Comparison of ENCODE assay signal across 38 mouse cellular contexts in genomic region chr6:124552766-124553165, GRCm38 (mm10). TPM values are rescaled to one million over a fixed set of nuclear protein-coding genes. Genes with fewer than 3 reads are reported as not detected.
DNase-seq lines count a peak whose midpoint lies in the region; ATAC-seq and TF ChIP-seq lines count a peak whose summit lies in the region.
"Had no signal": no experiment of that assay in that cellular context is flagged by ENCODE, and none has a peak within 500 bp of the region (broad histone marks: within the 10 kb centered on the region; RNA-seq: fewer than 3 reads in every experiment).

No protein-coding gene starts in this region.

- H3K4me1 ChIP-seq in E14TG2a.4 (replicated peaks; ENCODE audit: low read depth, low read length), result no peaks in the 10 kb centered on the region
- H3K4me1 ChIP-seq in limb, embryonic 14.5 days (ENCODE audit: control insufficient read depth, insufficient read depth, low read length), result no peaks in the 10 kb centered on the region
- H3K4me1 ChIP-seq: forebrain, embryonic 12.5 days; heart, embryonic 13.5 days; hindbrain, embryonic 10.5 days; intestine, embryonic 15.5 days; midbrain, embryonic 10.5 days; midbrain, embryonic 15.5 days; neural tube, embryonic 15.5 days had no signal

- 62% methylated on average over 22 of the region's 22 CpGs for WGBS in limb, embryonic 14.5 days

- no peaks in the 10 kb centered on the region for H3K27me3 ChIP-seq in E14TG2a.4 (ENCODE audit: insufficient read depth, low read length)
- H3K27me3 ChIP-seq in limb, embryonic 14.5 days (ENCODE audit: control insufficient read depth, insufficient read depth, low read length), result no peaks in the 10 kb centered on the region
- H3K27me3 ChIP-seq: forebrain, embryonic 12.5 days; heart, embryonic 13.5 days; intestine, embryonic 15.5 days; midbrain, embryonic 15.5 days; neural tube, embryonic 15.5 days had no signal

- no peak for ATAC-seq in limb, embryonic 14.5 days (ENCODE audit: low FRiP score, low read depth)
- ATAC-seq: forebrain, postnatal 0 days; hindbrain, postnatal 0 days; intestine, embryonic 15.5 days; midbrain, embryonic 15.5 days had no signal

- H3K4me3 ChIP-seq in E14TG2a.4 (replicated peaks; ENCODE audit: low read length), result peak overlapping the region; percentile 79
- H3K4me3 ChIP-seq in limb, embryonic 14.5 days (replicated peaks; ENCODE audit: low read length), result no peak overlapping the region
- H3K4me3 ChIP-seq: erythroblast, embryonic 14.5 days; forebrain, embryonic 12.5 days; heart, embryonic 13.5 days; hindbrain, embryonic 10.5 days; intestine, embryonic 15.5 days; midbrain, embryonic 10.5 days; midbrain, embryonic 15.5 days; neural tube, embryonic 15.5 days had no signal

- no peaks in the 10 kb centered on the region; the same call in 1 of the 2 replicates for H3K36me3 ChIP-seq in E14TG2a.4 (ENCODE audit: insufficient read depth, low read length)
- H3K36me3 ChIP-seq in limb, embryonic 14.5 days (ENCODE audit: control insufficient read depth, insufficient read depth, low read length), result no peaks in the 10 kb centered on the region
- H3K36me3 ChIP-seq: forebrain, embryonic 12.5 days; heart, embryonic 13.5 days; hindbrain, embryonic 10.5 days; intestine, embryonic 15.5 days; midbrain, embryonic 10.5 days; midbrain, embryonic 15.5 days; neural tube, embryonic 15.5 days had no signal

- TF ChIP-seq POLR2A in limb, embryonic 14.5 days (IDR thresholded peaks at IDR 0.05; ENCODE audit: borderline replicate concordance, extremely low read depth, insufficient read depth, insufficient read length), result no peak

- H3K9ac ChIP-seq in limb, embryonic 14.5 days (ENCODE audit: low read depth, low read length, severe bottlenecking), result no peak overlapping the region
- H3K9ac ChIP-seq: forebrain, embryonic 12.5 days; forebrain, postnatal 0 days; heart, embryonic 13.5 days; intestine, embryonic 15.5 days; liver, embryonic 14.5 days; lung, embryonic 14.5 days; midbrain, embryonic 15.5 days; neural tube, embryonic 15.5 days had no signal

- H3K27ac ChIP-seq in limb, embryonic 14.5 days (replicated peaks; ENCODE audit: low read depth, low read length), result peak overlapping the region; percentile 52; the same call in 1 of the 2 replicates
- H3K27ac ChIP-seq: forebrain, embryonic 12.5 days; heart, embryonic 13.5 days; hindbrain, embryonic 10.5 days; hindbrain, postnatal 0 days; intestine, embryonic 15.5 days; liver, embryonic 14.5 days; midbrain, embryonic 10.5 days; midbrain, embryonic 15.5 days; neural tube, embryonic 15.5 days had no signal

- TF ChIP-seq CTCF in E14TG2a.4 (conservative IDR thresholded peaks at IDR 0.05; ENCODE audit: low read length), result no peak

- H3K9me3 ChIP-seq in E14TG2a.4 (ENCODE audit: low read length), result peaks cover 34% of the 10 kb centered on the region
- H3K9me3 ChIP-seq in limb, embryonic 14.5 days (ENCODE audit: control insufficient read depth, low read length), result peaks cover 8% of the 10 kb centered on the region

- DNase-seq in heart, adult 18-20 months, result peak; percentile 8 to 22
- no peak for DNase-seq in heart, adult 9 months (ENCODE audit: low spot score in 2 of 2)
- peak; percentile 85 for DNase-seq in R1 (ENCODE audit: low read depth, low spot score)
- DNase-seq in limb, embryonic 14.5 days (ENCODE audit: low spot score), result no peak
- no peak for DNase-seq in embryo, embryonic 11 days
- no peak for DNase-seq in urinary bladder, postnatal 36 days (ENCODE audit: low spot score in 2 of 2)
- DNase-seq: adrenal gland, postnatal 14 days; cerebellum, adult 11-12 months; cerebellum, adult 9-11 months; forebrain, postnatal 0 days; heart, postnatal 10 days; kidney, adult 8-10 months; kidney, postnatal 14 days; layer of hippocampus, adult 9-11 months; liver; lung, embryonic 14.5 days; lung, postnatal 14 days; retina, postnatal 1 day; right cerebral cortex, postnatal 14 days; thymus, adult 18-20 months; thymus, postnatal 25 days had no signal

- H3K4me2 ChIP-seq in limb, embryonic 14.5 days (replicated peaks; ENCODE audit: low read depth, low read length, severe bottlenecking), result no peak overlapping the region
- H3K4me2 ChIP-seq: forebrain, embryonic 12.5 days; heart, embryonic 13.5 days; intestine, embryonic 15.5 days; lung, embryonic 14.5 days; midbrain, embryonic 15.5 days; neural tube, embryonic 15.5 days had no signal

RNA-seq across cellular contexts. Expression of gene C1s1, which starts 10.6 kb away (rescaled TPM):
- 10 to 100 TPM; 27.9 to 33.2 TPM for total RNA-seq in heart, adult 18-20 months (2021)
- 7.9 and 8.5 TPM in 2 replicates for polyA plus RNA-seq in limb, embryonic 14.5 days (2012; rRNA removed)
- 3.3 and 3.4 TPM in 2 replicates for polyA plus RNA-seq in limb, embryonic 14.5 days (2014; fragmentation: Nextera tagmentation; extraction: Ambion mirVana)
- total RNA-seq: megakaryocyte progenitor cell, adult 5-6 weeks had no signal
- polyA plus RNA-seq: erythroblast, embryonic 14.5 days had no signal

RNA-seq across cellular contexts. Expression of gene C1rb, which starts 17.3 kb away (rescaled TPM):
- 1 to 10 TPM; 1.9 TPM for total RNA-seq in heart, adult 18-20 months (2021)
- not detected in 2 replicates for polyA plus RNA-seq in limb, embryonic 14.5 days (2012; rRNA removed)
- polyA plus RNA-seq in limb, embryonic 14.5 days (2014; fragmentation: Nextera tagmentation; extraction: Ambion mirVana), result 0.11 TPM in 1 of 2 replicates, not detected in the other
- total RNA-seq: forebrain, postnatal 0 days; hindbrain, postnatal 0 days; left cerebral cortex, postnatal 10 days; megakaryocyte progenitor cell, adult 5-6 weeks had no signal
- polyA plus RNA-seq: embryonic facial prominence, embryonic 14.5 days; erythroblast, embryonic 14.5 days; forebrain, embryonic 12.5 days; forebrain, postnatal 0 days; gonadal fat pad, adult 2 months; heart, embryonic 13.5 days; hindbrain, embryonic 10.5 days; hindbrain, postnatal 0 days; intestine, embryonic 15.5 days; liver, embryonic 14.5 days; lung, embryonic 14.5 days; midbrain, embryonic 10.5 days; midbrain, embryonic 15.5 days; neural tube, embryonic 15.5 days; small intestine, adult 2 months; stomach, embryonic 14.5 days had no signal

RNA-seq across cellular contexts. Expression of gene C1ra, which starts 40.6 kb away (rescaled TPM):
- 10 to 100 TPM; 12.0 to 17.7 TPM for total RNA-seq in heart, adult 18-20 months (2021)
- 1.4 and 2.1 TPM in 2 replicates for polyA plus RNA-seq in limb, embryonic 14.5 days (2012; rRNA removed)
- 1.7 and 1.9 TPM in 2 replicates for polyA plus RNA-seq in limb, embryonic 14.5 days (2014; fragmentation: Nextera tagmentation; extraction: Ambion mirVana)

RNA-seq across cellular contexts. Expression of gene C1rl, which starts 59.9 kb away (rescaled TPM):
- 1 to 10 TPM; 1.3 to 2.1 TPM for total RNA-seq in heart, adult 18-20 months (2021)
- 0.47 and 0.64 TPM in 2 replicates for polyA plus RNA-seq in limb, embryonic 14.5 days (2012; rRNA removed)
- 0.81 and 0.83 TPM in 2 replicates for polyA plus RNA-seq in limb, embryonic 14.5 days (2014; fragmentation: Nextera tagmentation; extraction: Ambion mirVana)
- polyA plus RNA-seq: erythroblast, embryonic 14.5 days had no signal

Comparison
In these comparisons a context has a peak if more than half of its experiments do, and no peak if none do; other contexts are left out.
1. DNase-seq: peak in heart, adult 18-20 months (2 of 2) and R1 (single experiment); none in heart, adult 9 months (0 of 2), limb, embryonic 14.5 days (single experiment), embryo, embryonic 11 days (single experiment) and urinary bladder, postnatal 36 days (0 of 2).